Mouse (Mus musculus) limb, embryonic 14.5 days (tissue): ENCODE results near the gene Gm11541. TPM values are rescaled to one million over a fixed set of nuclear protein-coding genes. Genes with fewer than 3 reads are reported as not detected.

Experiments used
- ATAC-seq: fragments of 200-750 bp; cut with Nextera tagmentation; 2 replicates; pipeline ENCODE4 v1.8.0; 2017; ENCODE audit warnings: low read depth, moderate number of reproducible peaks, moderate TSS enrichment; ENCODE audit not compliant: low FRiP score
- DNase-seq: peaks from one replicate; pipeline ENCODE4 v3.0.0-alpha.2; 2015; ENCODE audit warnings: low spot score
- H3K27ac ChIP-seq: fragments of 300-500 bp; sonication (generic); replicated peaks from 2 replicates; pipeline ENCODE4 v1.5.1; 2014; ENCODE audit warnings: low read depth, mild to moderate bottlenecking, low read length, moderate library complexity, mixed read lengths
- H3K27me3 ChIP-seq: fragments of 300-500 bp; sonication (generic); 2 replicates; pipeline ENCODE4 v1.6.1; 2014; ENCODE audit warnings: low read length, mixed read lengths; ENCODE audit not compliant: control insufficient read depth, insufficient read depth
- H3K36me3 ChIP-seq: fragments of 300-500 bp; sonication (generic); 2 replicates; pipeline ENCODE4 v1.6.1; 2014; ENCODE audit warnings: mild to moderate bottlenecking, low read length, moderate library complexity, mixed read lengths; ENCODE audit not compliant: control insufficient read depth, insufficient read depth
- H3K4me1 ChIP-seq: fragments of 300-500 bp; sonication (generic); 2 replicates; pipeline ENCODE4 v1.6.1; 2014; ENCODE audit warnings: antibody characterized with exemption, low read length, mixed read lengths; ENCODE audit not compliant: control insufficient read depth, insufficient read depth
- H3K4me2 ChIP-seq: fragments of 300-500 bp; sonication (generic); replicated peaks from 2 replicates; pipeline ENCODE4 v1.6.1; 2014; ENCODE audit warnings: low read depth, mild to moderate bottlenecking, low read length, moderate library complexity; ENCODE audit not compliant: severe bottlenecking
- H3K4me3 ChIP-seq: fragments of 300-500 bp; sonication (generic); replicated peaks from 2 replicates; pipeline ENCODE4 v1.5.1; 2014; ENCODE audit warnings: low read length
- H3K9ac ChIP-seq: fragments of 300-500 bp; sonication (generic); 2 replicates; pipeline ENCODE4 v1.6.1; 2014; ENCODE audit warnings: mild to moderate bottlenecking, low read depth, low read length, moderate library complexity; ENCODE audit not compliant: severe bottlenecking
- H3K9me3 ChIP-seq: fragments of 300-500 bp; sonication (generic); 2 replicates; pipeline ENCODE4 v1.6.1; 2016; ENCODE audit warnings: low read length; ENCODE audit not compliant: control insufficient read depth
- POLR2A ChIP-seq: fragments of 200-500 bp; IDR thresholded peaks from 2 replicates; pipeline ENCODE4 v1.8.0; 2012; ENCODE audit warnings: inconsistent platforms, mild to moderate bottlenecking, moderate library complexity, borderline replicate concordance; ENCODE audit not compliant: insufficient read depth, insufficient read length; ENCODE audit errors: extremely low read depth
- WGBS: fragments of 180-500 bp; shearing (Covaris S2); extraction: QIAGEN DNeasy Blood & Tissue Kit; methylation state at CpG from one replicate; pipeline ENCODE4 v1.1.7; 2014; 5-methylcytosine and 5-hydroxymethylcytosine counted together
- polyA plus RNA-seq, 2 experiments: library from polyadenylated mRNA; depleted of rRNA in 1 of 2; stranded (reverse) in 1 of 2; unstranded in 1 of 2; fragments of >200 nt; fragmentation: Nextera tagmentation in 1 of 2; extraction: Ambion mirVana in 1 of 2; gene quantifications; 2 replicates each; pipeline versions ENCODE4 v1.2.1 to v1.2.3; 2012 to 2014

The Gm11541 gene
- polyA plus RNA-seq, 2 experiments: 0.14 to 0.22 TPM

- H3K9ac ChIP-seq: no peak overlapping the region
- ATAC-seq (no peak), DNase-seq (no peak)
- no peak overlapping the region for H3K4me3 ChIP-seq
- H3K4me2 ChIP-seq: no peak overlapping the region
- no peaks in the 10 kb centered on the region for H3K36me3 ChIP-seq
- H3K27ac ChIP-seq: no peak overlapping the region
- H3K9me3 ChIP-seq: no peaks in the 10 kb centered on the region
- peaks cover 6% of the 10 kb centered on the region; the same call in 1 of the 2 replicates for H3K4me1 ChIP-seq
- TF ChIP-seq POLR2A: no peak
- 50% methylated on average over 7 of the region's 7 CpGs for WGBS
- H3K27me3 ChIP-seq: no peaks in the 10 kb centered on the region
Measured at GRCm38 (mm10) chr11:94704020-94704419, 279 bp downstream of the Gm11541 start.

DNA sequence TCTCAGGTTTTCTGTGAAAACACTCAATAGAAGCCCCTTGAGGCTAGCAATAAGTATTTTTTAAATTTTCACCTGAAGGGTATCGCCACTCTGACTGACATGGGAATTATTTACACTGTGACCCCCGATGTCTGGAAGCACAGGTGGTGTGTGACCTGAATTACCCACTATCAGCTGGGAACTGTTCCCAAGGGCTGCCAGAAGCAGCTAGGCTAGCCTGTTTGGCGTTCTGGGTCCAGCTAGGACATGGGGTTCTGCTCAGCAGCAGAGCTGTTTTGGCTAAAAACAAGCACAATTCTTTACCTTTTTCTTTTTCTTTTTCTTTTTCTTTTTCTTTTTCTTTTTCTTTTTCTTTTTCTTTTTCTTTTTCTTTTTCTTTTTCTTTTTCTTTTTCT, 2.1 kb downstream of the Gm11541 start:
- Histone ChIP-seq H3K9ac (no peak overlapping the region), H3K9me3 (no peaks in the 10 kb centered on the region), H3K4me3 (no peak overlapping the region), H3K4me1 (peaks cover 6% of the 10 kb centered on the region; the same call in 1 of the 2 replicates), H3K27ac (no peak overlapping the region), H3K27me3 (no peaks in the 10 kb centered on the region), H3K4me2 (no peak overlapping the region), H3K36me3 (no peaks in the 10 kb centered on the region)
- 36% methylated on average over 3 of the region's 3 CpGs for WGBS
- DNase-seq (no peak), ATAC-seq (no peak)
- no peak for TF ChIP-seq POLR2A

DNA sequence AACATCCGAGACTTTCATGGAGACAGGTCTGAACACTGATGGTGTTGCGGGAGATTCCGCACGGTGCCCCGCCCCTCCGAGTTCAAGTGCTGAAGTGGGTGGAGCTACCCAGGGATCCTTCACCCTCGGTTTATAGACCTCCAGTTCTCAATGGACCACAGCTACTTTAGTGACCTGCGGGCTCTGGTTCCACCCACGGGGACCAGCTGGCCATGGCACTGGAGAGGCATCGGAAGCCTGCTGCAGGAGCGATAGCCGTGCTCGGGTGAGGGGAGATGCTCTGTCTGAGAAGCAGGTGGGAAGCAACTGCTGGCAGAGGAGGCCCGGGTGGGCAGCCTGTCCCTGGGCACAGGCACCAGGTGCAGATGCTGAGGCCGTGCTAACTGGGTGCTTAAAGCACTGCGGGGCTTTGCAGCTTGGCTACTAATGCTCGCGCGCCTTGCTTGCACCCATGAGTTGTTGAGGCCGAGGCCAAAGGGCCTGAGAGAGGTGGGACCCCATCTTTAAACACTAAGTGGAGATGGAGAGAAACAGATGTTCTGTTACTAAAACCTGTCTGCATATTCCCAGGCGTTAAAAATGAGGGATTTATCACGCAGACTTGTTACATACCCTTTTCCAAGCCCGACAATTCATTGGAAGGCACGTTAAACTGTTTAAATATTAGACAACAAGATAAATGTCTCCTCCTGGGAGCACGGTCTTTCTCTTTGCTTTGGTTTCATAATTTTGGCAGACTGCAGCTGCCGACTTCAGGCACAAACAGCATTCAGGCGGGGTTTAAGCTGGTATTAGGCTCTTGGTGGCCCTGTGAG, 2.7 kb downstream of the Gm11541 start:
- Histone ChIP-seq H3K9ac (peak overlapping the region; percentile 34; the same call in 1 of the 2 replicates), H3K4me3 (no peak overlapping the region), H3K27ac (no peak overlapping the region), H3K4me1 (peaks cover 6% of the 10 kb centered on the region; the same call in 1 of the 2 replicates), H3K27me3 (no peaks in the 10 kb centered on the region), H3K9me3 (no peaks in the 10 kb centered on the region), H3K4me2 (no peak overlapping the region), H3K36me3 (no peaks in the 10 kb centered on the region)
- 44% methylated on average over 27 of the region's 27 CpGs for WGBS
- ATAC-seq: no peak
- no peak for DNase-seq
- no peak for TF ChIP-seq POLR2A

DNA sequence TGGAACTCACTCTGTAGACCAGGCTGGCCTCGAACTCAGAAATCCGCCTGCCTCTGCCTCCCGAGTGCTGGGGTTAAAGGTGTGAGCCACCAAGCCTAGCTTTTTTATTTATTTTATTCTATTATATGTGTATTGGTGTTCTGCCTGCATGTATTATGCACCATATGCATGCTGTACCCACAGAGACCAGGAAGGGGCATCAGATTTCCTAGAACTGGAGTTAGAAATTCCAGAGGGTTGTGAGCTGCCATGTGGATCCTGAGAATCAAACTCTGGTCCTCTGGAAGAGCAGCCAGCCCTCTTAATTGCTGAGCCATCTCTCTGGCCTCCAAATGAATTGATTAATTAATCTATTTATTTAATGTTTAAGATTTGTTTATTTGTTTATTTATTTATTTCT, 4.9 kb downstream of the Gm11541 start:
- ATAC-seq: no peak
- Histone ChIP-seq H3K4me1 (peaks cover 6% of the 10 kb centered on the region; the same call in 1 of the 2 replicates), H3K27me3 (no peaks in the 10 kb centered on the region), H3K4me2 (no peak overlapping the region), H3K27ac (no peak overlapping the region), H3K9me3 (no peaks in the 10 kb centered on the region), H3K4me3 (no peak overlapping the region), H3K36me3 (no peaks in the 10 kb centered on the region), H3K9ac (no peak overlapping the region)
- no peak for TF ChIP-seq POLR2A
- WGBS: 98% methylated on average over 3 of the region's 3 CpGs
- no peak for DNase-seq

DNA sequence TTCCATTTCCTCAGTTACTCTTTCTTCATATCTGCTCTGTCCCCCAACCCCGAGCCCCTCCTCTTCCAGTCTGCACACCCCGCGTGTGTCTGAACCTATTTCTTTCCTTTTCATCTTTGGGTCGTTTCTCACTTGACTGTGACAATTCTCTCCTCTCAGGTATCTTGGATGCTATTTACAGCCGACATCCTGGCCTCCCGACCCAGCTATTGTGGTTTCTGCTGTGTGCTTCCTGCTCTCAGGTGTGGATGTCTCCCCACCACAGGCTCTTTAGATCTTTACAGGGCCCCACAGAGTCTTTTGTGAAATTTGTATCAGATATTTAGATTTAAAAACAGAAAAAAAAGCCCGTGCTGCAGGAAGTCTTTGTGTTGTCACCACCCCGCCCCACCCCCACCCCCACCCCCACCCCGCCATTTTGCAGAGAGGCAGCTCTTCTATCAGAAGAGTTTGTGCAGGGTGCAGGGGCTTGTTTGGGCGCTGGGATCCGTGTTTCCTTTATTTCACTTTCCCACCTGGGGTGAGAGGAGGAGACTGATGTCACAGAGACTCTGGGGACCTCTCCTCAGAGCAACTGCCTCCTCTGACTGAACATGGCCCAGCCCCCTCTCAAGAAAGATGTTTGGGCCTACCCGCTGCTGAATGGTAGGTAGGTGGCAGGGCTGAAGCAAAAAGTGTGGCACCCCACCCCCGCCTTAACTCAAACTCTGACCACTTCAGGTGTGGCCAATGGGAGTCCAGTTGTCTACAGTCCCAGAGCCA, 6.4 kb downstream of the Gm11541 start:
- DNase-seq (no peak), ATAC-seq (no peak)
- Histone ChIP-seq H3K4me3 (no peak overlapping the region), H3K4me1 (peaks cover 6% of the 10 kb centered on the region; the same call in 1 of the 2 replicates), H3K27me3 (no peaks in the 10 kb centered on the region), H3K9me3 (no peaks in the 10 kb centered on the region), H3K9ac (no peak overlapping the region), H3K27ac (no peak overlapping the region), H3K36me3 (no peaks in the 10 kb centered on the region), H3K4me2 (no peak overlapping the region)
- no peak for TF ChIP-seq POLR2A
- WGBS: 47% methylated on average over 13 of the region's 13 CpGs
